ENCODE assay signal across 17 mouse cellular contexts in the genomic region with DNA sequence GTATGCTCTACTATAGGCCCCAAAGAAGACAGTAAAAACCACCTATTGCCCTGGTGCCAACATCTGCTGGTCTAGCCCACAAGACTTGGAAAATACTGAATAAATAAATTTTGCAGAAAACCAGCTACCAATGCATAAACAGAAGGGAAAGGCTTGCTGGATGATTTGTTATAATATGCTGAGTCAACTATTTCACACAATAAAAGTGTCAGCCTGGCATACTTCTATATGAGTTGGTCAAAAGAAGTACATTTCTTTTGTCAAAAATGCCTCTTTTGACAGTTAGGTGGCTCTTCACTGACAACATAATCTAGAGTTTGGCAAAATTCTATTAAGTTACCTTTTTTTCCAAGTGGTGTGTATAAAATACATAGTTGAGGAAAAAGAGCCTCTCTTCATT.
"Had no signal": no experiment of that assay in that cellular context is flagged by ENCODE, and none has a peak within 500 bp of the region (broad histone marks: within the 10 kb centered on the region; RNA-seq: fewer than 3 reads in every experiment).

No protein-coding gene starts in this region.

- H3K4me2 ChIP-seq: liver, embryonic 15.5 days; lung, embryonic 15.5 days; midbrain, embryonic 12.5 days; neural tube, embryonic 12.5 days; stomach, embryonic 15.5 days had no signal

- H3K27me3 ChIP-seq: liver, embryonic 15.5 days; lung, embryonic 15.5 days; megakaryocyte, embryonic 14.5 days; midbrain, embryonic 12.5 days; neural tube, embryonic 12.5 days; stomach, embryonic 15.5 days had no signal

- H3K4me3 ChIP-seq: liver, embryonic 15.5 days; lung, embryonic 15.5 days; megakaryocyte, embryonic 14.5 days; midbrain, embryonic 12.5 days; neural tube, embryonic 12.5 days; stomach, embryonic 15.5 days had no signal

- H3K27ac ChIP-seq: liver, embryonic 15.5 days; macrophage; midbrain, embryonic 12.5 days; neural tube, embryonic 12.5 days had no signal

- H3K4me1 ChIP-seq: megakaryocyte, embryonic 14.5 days; midbrain, embryonic 12.5 days; neural tube, embryonic 12.5 days had no signal

- H3K9ac ChIP-seq: liver, embryonic 15.5 days; liver, postnatal 0 days; lung, embryonic 15.5 days; midbrain, embryonic 12.5 days; neural tube, embryonic 12.5 days; stomach, embryonic 15.5 days had no signal

- ATAC-seq: liver, postnatal 0 days; midbrain, embryonic 16.5 days had no signal

- H3K9me3 ChIP-seq: liver, embryonic 15.5 days; lung, embryonic 15.5 days; megakaryocyte, embryonic 14.5 days; midbrain, embryonic 12.5 days; neural tube, embryonic 12.5 days; stomach, embryonic 15.5 days had no signal

- DNase-seq: liver, postnatal 0 days; lung, adult 2 months; lung, postnatal 14 days; lung, postnatal 36 days; midbrain, embryonic 14.5 days; right cerebral cortex, postnatal 14 days; thymus, adult 2 months; thymus, postnatal 25 days; thymus, postnatal 4 days had no signal
